Mouse (Mus musculus): ENCODE measurements around the gene Ctse. TPM values are rescaled to one million over a fixed set of nuclear protein-coding genes. Genes with fewer than 3 reads are reported as not detected.

Ctse gene
- polyA plus RNA-seq, 1 experiment from 2014 or later, result 0.97 TPM

- WGBS, result 65% methylated on average over 5 of the region's 5 CpGs
- no peaks in the 10 kb centered on the region for H3K36me3 ChIP-seq
- H3K4me2 ChIP-seq, result no peak overlapping the region
- no peak for ATAC-seq (ENCODE audit: insufficient number of reproducible peaks, low FRiP score)
- H3K27me3 ChIP-seq (replicated peaks), result no peaks in the 10 kb centered on the region
- peaks cover 9% of the 10 kb centered on the region for H3K4me1 ChIP-seq (replicated peaks)
- H3K27ac ChIP-seq (ENCODE audit: poor library complexity, severe bottlenecking), result no peak overlapping the region
- H3K9me3 ChIP-seq (replicated peaks), result no peaks in the 10 kb centered on the region
- H3K9ac ChIP-seq, result no peak overlapping the region
- H3K4me3 ChIP-seq, result no peak overlapping the region
Measured at GRCm38 (mm10) chr1:131700447-131700846, 62.3 kb downstream of the Ctse start.

- ATAC-seq (ENCODE audit: insufficient number of reproducible peaks, low FRiP score), result no peak
- H3K36me3 ChIP-seq, result no peaks in the 10 kb centered on the region
- no peak overlapping the region for H3K4me2 ChIP-seq
- H3K4me1 ChIP-seq (replicated peaks), result peaks cover 6% of the 10 kb centered on the region
- H3K9me3 ChIP-seq (replicated peaks), result no peaks in the 10 kb centered on the region
- WGBS, result 84% methylated on average over 5 of the region's 5 CpGs
- no peaks in the 10 kb centered on the region for H3K27me3 ChIP-seq (replicated peaks)
- H3K4me3 ChIP-seq, result no peak overlapping the region
- no peak overlapping the region for H3K27ac ChIP-seq (ENCODE audit: poor library complexity, severe bottlenecking)
- no peak overlapping the region for H3K9ac ChIP-seq
Measured at GRCm38 (mm10) chr1:131701391-131701790, 63.3 kb downstream of the Ctse start.

- no peak overlapping the region for H3K27ac ChIP-seq (ENCODE audit: poor library complexity, severe bottlenecking)
- no peak overlapping the region for H3K4me3 ChIP-seq
- no peaks in the 10 kb centered on the region for H3K36me3 ChIP-seq
- peaks cover 5% of the 10 kb centered on the region for H3K4me1 ChIP-seq (replicated peaks)
- 24% methylated on average over 8 of the region's 8 CpGs for WGBS
- ATAC-seq (ENCODE audit: insufficient number of reproducible peaks, low FRiP score), result no peak
- no peak overlapping the region for H3K9ac ChIP-seq
- H3K27me3 ChIP-seq (replicated peaks), result 0 out of 2 replicates have a peak, but pooled peaks cover 3% of the 10 kb centered on the region
- H3K4me2 ChIP-seq, result peak overlapping the region; percentile 40
- H3K9me3 ChIP-seq (replicated peaks), result no peaks in the 10 kb centered on the region
Measured at GRCm38 (mm10) chr1:131702094-131702766, 64.1 kb downstream of the Ctse start.

GRCm38 (mm10) chr1:131703482-131703881 is 65.4 kb downstream of the Ctse start:
- H3K27me3 ChIP-seq (replicated peaks), result peaks cover 8% of the 10 kb centered on the region; the same call in 1 of the 2 replicates
- no peak overlapping the region for H3K4me3 ChIP-seq
- no peak for ATAC-seq (ENCODE audit: insufficient number of reproducible peaks, low FRiP score)
- WGBS, result 68% methylated on average over 2 of the region's 2 CpGs
- no peaks in the 10 kb centered on the region for H3K36me3 ChIP-seq
- H3K4me2 ChIP-seq, result no peak overlapping the region
- peaks cover 5% of the 10 kb centered on the region for H3K4me1 ChIP-seq (replicated peaks)
- no peak overlapping the region for H3K27ac ChIP-seq (ENCODE audit: poor library complexity, severe bottlenecking)
- no peaks in the 10 kb centered on the region for H3K9me3 ChIP-seq (replicated peaks)
- no peak overlapping the region for H3K9ac ChIP-seq

- no peaks in the 10 kb centered on the region for H3K9me3 ChIP-seq (replicated peaks)
- H3K36me3 ChIP-seq, result no peaks in the 10 kb centered on the region
- ATAC-seq (ENCODE audit: insufficient number of reproducible peaks, low FRiP score), result no peak
- 19% methylated on average over 4 of the region's 4 CpGs for WGBS
- no peaks in the 10 kb centered on the region for H3K4me1 ChIP-seq (replicated peaks)
- no peak overlapping the region for H3K4me3 ChIP-seq
- H3K9ac ChIP-seq, result no peak overlapping the region
- H3K27ac ChIP-seq (ENCODE audit: poor library complexity, severe bottlenecking), result no peak overlapping the region
- H3K27me3 ChIP-seq (replicated peaks), result peaks cover 8% of the 10 kb centered on the region; the same call in 1 of the 2 replicates
- H3K4me2 ChIP-seq, result no peak overlapping the region
Measured at GRCm38 (mm10) chr1:131708338-131708737, 70.2 kb downstream of the Ctse start.

- no peak overlapping the region for H3K4me2 ChIP-seq
- no peak overlapping the region for H3K4me3 ChIP-seq
- H3K27ac ChIP-seq (ENCODE audit: poor library complexity, severe bottlenecking), result no peak overlapping the region
- no peaks in the 10 kb centered on the region for H3K36me3 ChIP-seq
- peaks cover 8% of the 10 kb centered on the region; the same call in 1 of the 2 replicates for H3K27me3 ChIP-seq (replicated peaks)
- no peaks in the 10 kb centered on the region for H3K9me3 ChIP-seq (replicated peaks)
- H3K4me1 ChIP-seq (replicated peaks), result peaks cover 9% of the 10 kb centered on the region
- ATAC-seq (ENCODE audit: insufficient number of reproducible peaks, low FRiP score), result no peak
- 62% methylated on average over 10 of the region's 10 CpGs for WGBS
- no peak overlapping the region for H3K9ac ChIP-seq
Measured at GRCm38 (mm10) chr1:131711518-131711917, 73.4 kb downstream of the Ctse start.

- H3K9me3 ChIP-seq (replicated peaks), result no peaks in the 10 kb centered on the region
- peaks cover 4% of the 10 kb centered on the region; the same call in 1 of the 2 replicates for H3K27me3 ChIP-seq (replicated peaks)
- no peak overlapping the region for H3K4me3 ChIP-seq
- no peak overlapping the region for H3K4me2 ChIP-seq
- H3K36me3 ChIP-seq, result no peaks in the 10 kb centered on the region
- H3K9ac ChIP-seq, result no peak overlapping the region
- 12% methylated on average over 2 of the region's 2 CpGs for WGBS
- no peak overlapping the region for H3K27ac ChIP-seq (ENCODE audit: poor library complexity, severe bottlenecking)
- peak; percentile 65; the same call in 1 of the 2 replicates for ATAC-seq (ENCODE audit: insufficient number of reproducible peaks, low FRiP score)
- H3K4me1 ChIP-seq (replicated peaks), result peaks cover 9% of the 10 kb centered on the region
Measured at GRCm38 (mm10) chr1:131712386-131712785, 74.3 kb downstream of the Ctse start.

GRCm38 (mm10) chr1:131714388-131715337 is 76.6 kb downstream of the Ctse start:
- H3K9ac ChIP-seq, result no peak overlapping the region
- ATAC-seq (ENCODE audit: insufficient number of reproducible peaks, low FRiP score), result no peak
- 60% methylated on average over 20 of the region's 20 CpGs for WGBS

GRCm38 (mm10) chr1:131718952-131719694 is 81.0 kb downstream of the Ctse start:
- no peak overlapping the region for H3K4me3 ChIP-seq
- no peak overlapping the region for H3K4me2 ChIP-seq
- peaks cover 8% of the 10 kb centered on the region for H3K4me1 ChIP-seq (replicated peaks)
- no peaks in the 10 kb centered on the region for H3K27me3 ChIP-seq (replicated peaks)
- 75% methylated on average over 16 of the region's 16 CpGs for WGBS
- ATAC-seq (ENCODE audit: insufficient number of reproducible peaks, low FRiP score), result no peak
- H3K27ac ChIP-seq (ENCODE audit: poor library complexity, severe bottlenecking), result no peak overlapping the region
- H3K36me3 ChIP-seq, result no peaks in the 10 kb centered on the region
- no peak overlapping the region for H3K9ac ChIP-seq
- H3K9me3 ChIP-seq (replicated peaks), result no peaks in the 10 kb centered on the region

More at GRCm38 (mm10) chr1:131714388-131715337, 76.6 kb downstream of the Ctse start:
- Histone ChIP-seq H3K4me1 (replicated peaks) (peaks cover 9% of the 10 kb centered on the region), H3K27me3 (replicated peaks) (no peaks in the 10 kb centered on the region), H3K36me3 (no peaks in the 10 kb centered on the region), H3K9me3 (replicated peaks) (no peaks in the 10 kb centered on the region), H3K4me3 (no peak overlapping the region), H3K4me2 (no peak overlapping the region), H3K27ac (ENCODE audit: poor library complexity, severe bottlenecking) (no peak overlapping the region)

GRCm38 (mm10) chr1:131721989-131722388 is 83.9 kb downstream of the Ctse start:
- 72% methylated on average over 3 of the region's 3 CpGs for WGBS
- Histone ChIP-seq H3K9me3 (replicated peaks) (no peaks in the 10 kb centered on the region), H3K4me2 (no peak overlapping the region), H3K27me3 (replicated peaks) (no peaks in the 10 kb centered on the region), H3K9ac (no peak overlapping the region), H3K4me1 (replicated peaks) (peaks cover 11% of the 10 kb centered on the region), H3K27ac (ENCODE audit: poor library complexity, severe bottlenecking) (no peak overlapping the region), H3K4me3 (no peak overlapping the region), H3K36me3 (no peaks in the 10 kb centered on the region)
- no peak for ATAC-seq (ENCODE audit: insufficient number of reproducible peaks, low FRiP score)

GRCm38 (mm10) chr1:131723549-131723948 is 85.4 kb downstream of the Ctse start:
- Histone ChIP-seq H3K27me3 (replicated peaks) (no peaks in the 10 kb centered on the region), H3K9ac (no peak overlapping the region), H3K36me3 (no peaks in the 10 kb centered on the region), H3K27ac (ENCODE audit: poor library complexity, severe bottlenecking) (no peak overlapping the region), H3K4me3 (no peak overlapping the region), H3K4me1 (replicated peaks) (peaks cover 14% of the 10 kb centered on the region), H3K4me2 (no peak overlapping the region), H3K9me3 (replicated peaks) (no peaks in the 10 kb centered on the region)
- 81% methylated on average over 4 of the region's 4 CpGs for WGBS
- no peak for ATAC-seq (ENCODE audit: insufficient number of reproducible peaks, low FRiP score)

Data from heart, embryonic 12.5 days (tissue).